Mouse (Mus musculus) cerebellum, postnatal 10 days (tissue): ENCODE results near the gene Ppp2r2c.

Experiments
- DNase-seq, 2 experiments: peaks; one replicate each; pipeline ENCODE4 v3.0.0; 2021; ENCODE audit warnings: mixed read lengths in 2 of 2

Gene Ppp2r2c

GRCm38 (mm10) chr5:36868266-36869090, at the start of gene Ppp2r2c:
Ppp2r2c (plus strand) TSS chr5:36868513.
- peak; percentile 73 to 85 for DNase-seq

GRCm38 (mm10) chr5:36819742-36820141, 48.6 kb upstream of the Ppp2r2c start:
- peak; percentile 49 to 51 for DNase-seq

GRCm38 (mm10) chr5:36820142-36820541, 48.2 kb upstream of the Ppp2r2c start:
- DNase-seq: peak; percentile 75 to 80

GRCm38 (mm10) chr5:36822907-36823306, 45.4 kb upstream of the Ppp2r2c start:
- DNase-seq: no peak

GRCm38 (mm10) chr5:36829098-36829497, 39.2 kb upstream of the Ppp2r2c start:
- DNase-seq: no peak

- peak; percentile 96 to 99 for DNase-seq
Observed at GRCm38 (mm10) chr5:36829913-36830879, 38.1 kb upstream of the Ppp2r2c start, which contains the start of gene Man2b2. Man2b2 (minus strand) TSS chr5:36830653.

GRCm38 (mm10) chr5:36831272-36831671, 37.0 kb upstream of the Ppp2r2c start:
- peak; percentile 72 for DNase-seq

- DNase-seq: peak; percentile 95 to 96
Observed at GRCm38 (mm10) chr5:36835933-36836332, 32.4 kb upstream of the Ppp2r2c start.

- DNase-seq: peak; percentile 97
Observed at GRCm38 (mm10) chr5:36839032-36839431, 29.3 kb upstream of the Ppp2r2c start.

- DNase-seq: no peak
Observed at GRCm38 (mm10) chr5:36839602-36840001, 28.7 kb upstream of the Ppp2r2c start.

- DNase-seq: peak; percentile 40 to 51
Observed at GRCm38 (mm10) chr5:36840092-36840491, 28.2 kb upstream of the Ppp2r2c start.

- no peak for DNase-seq
Observed at GRCm38 (mm10) chr5:36841701-36842100, 26.6 kb upstream of the Ppp2r2c start.

- no peak for DNase-seq
Observed at GRCm38 (mm10) chr5:36844490-36844889, 23.8 kb upstream of the Ppp2r2c start.

GRCm38 (mm10) chr5:36851572-36851971, 16.7 kb upstream of the Ppp2r2c start:
- DNase-seq: no peak

- no peak for DNase-seq
Observed at GRCm38 (mm10) chr5:36855180-36855579, 13.1 kb upstream of the Ppp2r2c start.

GRCm38 (mm10) chr5:36856529-36856928, 11.8 kb upstream of the Ppp2r2c start:
- no peak for DNase-seq

GRCm38 (mm10) chr5:36857546-36857945, 10.8 kb upstream of the Ppp2r2c start:
- DNase-seq: peak in 1 of 2 experiments; percentile 45

- DNase-seq: peak; percentile 55 to 75
Observed at GRCm38 (mm10) chr5:36861084-36861483, 7.2 kb upstream of the Ppp2r2c start.

GRCm38 (mm10) chr5:36866701-36867250, 1.5 kb upstream of the Ppp2r2c start:
- peak; percentile 52 to 66 for DNase-seq

GRCm38 (mm10) chr5:36867561-36867960, 752 bp upstream of the Ppp2r2c start:
- DNase-seq: peak; percentile 55 to 62

- DNase-seq: peak; percentile 70 to 80
Observed at GRCm38 (mm10) chr5:36869186-36869577, 869 bp downstream of the Ppp2r2c start.

GRCm38 (mm10) chr5:36869578-36870236, 1.4 kb downstream of the Ppp2r2c start:
- peak; percentile 79 to 82 for DNase-seq
